Mouse (Mus musculus) forebrain, embryonic 11.5 days (tissue): Measurements from ENCODE around the gene Il27ra. TPM values are rescaled to one million over a fixed set of nuclear protein-coding genes. Genes with fewer than 3 reads are reported as not detected.
A peak's percentile ranks its signal among the peaks of the same experiment; 100 is the strongest.

Experiments
- ATAC-seq: fragments of 200-750 bp; cut with Nextera tagmentation; replicated peaks from 2 replicates; pipeline ENCODE4 v1.8.0; 2017; ENCODE audit warnings: moderate TSS enrichment; ENCODE audit not compliant: low FRiP score
- DNase-seq: peaks from one replicate; pipeline ENCODE4 v3.0.0-alpha.2; 2017; ENCODE audit warnings: low spot score
- H3K27ac ChIP-seq: fragments of 300-500 bp; sonication (generic); 2 replicates; pipeline ENCODE4 v1.5.1; 2014; ENCODE audit warnings: low read depth, low read length
- H3K27me3 ChIP-seq: fragments of 300-500 bp; sonication (generic); 2 replicates; pipeline ENCODE4 v1.6.1; 2014; ENCODE audit warnings: mild to moderate bottlenecking, low read length, mixed read lengths; ENCODE audit not compliant: control insufficient read depth, insufficient read depth
- H3K36me3 ChIP-seq: fragments of 300-500 bp; sonication (generic); 2 replicates; pipeline ENCODE4 v1.6.1; 2014; ENCODE audit warnings: mild to moderate bottlenecking, low read length, moderate library complexity, mixed read lengths; ENCODE audit not compliant: control insufficient read depth, insufficient read depth
- H3K4me1 ChIP-seq: fragments of 300-500 bp; sonication (generic); replicated peaks from 2 replicates; pipeline ENCODE4 v1.6.1; 2014; ENCODE audit warnings: low read length, mixed read lengths; ENCODE audit not compliant: control insufficient read depth, insufficient read depth
- H3K4me2 ChIP-seq: fragments of 300-500 bp; sonication (generic); 2 replicates; pipeline ENCODE4 v1.6.1; 2014; ENCODE audit warnings: low read depth, mild to moderate bottlenecking, low read length, moderate library complexity, mixed read lengths; ENCODE audit not compliant: severe bottlenecking
- H3K4me3 ChIP-seq: fragments of 300-500 bp; sonication (generic); 2 replicates; pipeline ENCODE4 v1.5.1; 2014; ENCODE audit warnings: low read depth, low read length
- H3K9ac ChIP-seq: fragments of 300-500 bp; sonication (generic); 2 replicates; pipeline ENCODE4 v1.6.1; 2014; ENCODE audit warnings: low read length
- H3K9me3 ChIP-seq: fragments of 300-500 bp; sonication (generic); 2 replicates; pipeline ENCODE4 v1.6.1; 2016; ENCODE audit warnings: low read length, mixed read lengths; ENCODE audit not compliant: control insufficient read depth
- WGBS: fragments of 180-500 bp; shearing (Covaris S2); extraction: QIAGEN DNeasy Blood & Tissue Kit; methylation state at CpG from one replicate; pipeline ENCODE4 v1.1.7; 2014; 5-methylcytosine and 5-hydroxymethylcytosine counted together
- polyA plus RNA-seq: library from polyadenylated mRNA; unstranded; fragments of >200 nt; fragmentation: Nextera tagmentation; extraction: Ambion mirVana; gene quantifications from 2 replicates; pipeline ENCODE4 v1.2.1, GENCODE M21; 2014

Il27ra gene
- polyA plus RNA-seq, 1 experiment from 2014 or later, result 0.24 TPM

- Histone ChIP-seq H3K4me1 (0 out of 2 replicates have a peak, but pooled peaks cover 3% of the 10 kb centered on the region), H3K36me3 (no peaks in the 10 kb centered on the region), H3K4me2 (0 out of 2 replicates have a peak overlapping the region, but pooled peaks have one; percentile 9), H3K9me3 (no peaks in the 10 kb centered on the region), H3K4me3 (no peak overlapping the region), H3K27me3 (peaks cover 16% of the 10 kb centered on the region), H3K27ac (no peak overlapping the region), H3K9ac (no peak overlapping the region)
- DNase-seq, result peak; percentile 50
- WGBS, result 50% methylated on average over 12 of the region's 12 CpGs
- no peak for ATAC-seq
Observed at GRCm38 (mm10) chr8:84021569-84021968, 20.8 kb downstream of the Il27ra start.

- H3K27ac ChIP-seq, result no peak within 1 kb of the TSS
- WGBS, result 13% methylated on average over 18 of the region's 18 CpGs
- ATAC-seq, result no peak
- H3K9ac ChIP-seq, result 0 out of 2 replicates have a peak within 1 kb of the TSS, but pooled peaks have one; percentile 20
- no peaks in the 10 kb centered on the region for H3K36me3 ChIP-seq
- H3K4me3 ChIP-seq, result no peak within 1 kb of the TSS
- no peaks in the 10 kb centered on the region for H3K9me3 ChIP-seq
- H3K4me2 ChIP-seq, result 0 out of 2 replicates have a peak within 1 kb of the TSS, but pooled peaks have one; percentile 9
- H3K27me3 ChIP-seq, result peaks cover 13% of the 10 kb centered on the region
- H3K4me1 ChIP-seq, result 0 out of 2 replicates have a peak, but pooled peaks cover 3% of the 10 kb centered on the region
- peak; percentile 63 for DNase-seq
Observed at GRCm38 (mm10) chr8:84021096-84021495, 21.3 kb downstream of the Il27ra start, which contains the start of gene Palm3. Gene Palm3 (plus strand): TSS chr8:84021471.

GRCm38 (mm10) chr8:84019738-84020137 lies 22.7 kb downstream of the Il27ra start:
- 85% methylated on average over 9 of the region's 9 CpGs for WGBS
- Histone ChIP-seq H3K27me3 (peaks cover 8% of the 10 kb centered on the region), H3K4me1 (0 out of 2 replicates have a peak, but pooled peaks cover 3% of the 10 kb centered on the region), H3K36me3 (no peaks in the 10 kb centered on the region), H3K9ac (no peak overlapping the region), H3K27ac (no peak overlapping the region), H3K4me3 (no peak overlapping the region), H3K9me3 (no peaks in the 10 kb centered on the region), H3K4me2 (no peak overlapping the region)
- no peak for ATAC-seq
- DNase-seq, result no peak

GRCm38 (mm10) chr8:84015833-84016232 lies 26.6 kb downstream of the Il27ra start:
- Histone ChIP-seq H3K4me3 (no peak overlapping the region), H3K27me3 (peaks cover 29% of the 10 kb centered on the region), H3K27ac (no peak overlapping the region), H3K36me3 (no peaks in the 10 kb centered on the region), H3K9ac (no peak overlapping the region), H3K4me2 (no peak overlapping the region), H3K9me3 (no peaks in the 10 kb centered on the region), H3K4me1 (peaks cover 13% of the 10 kb centered on the region)
- WGBS, result 94% methylated on average over 5 of the region's 5 CpGs
- ATAC-seq (no peak), DNase-seq (no peak)

- Histone ChIP-seq H3K9ac (peak overlapping the region; percentile 39; the same call in 1 of the 2 replicates), H3K4me3 (peak overlapping the region; percentile 47), H3K4me2 (peak overlapping the region; percentile 99), H3K27me3 (peaks cover 37% of the 10 kb centered on the region), H3K27ac (no peak overlapping the region), H3K4me1 (peaks cover 15% of the 10 kb centered on the region), H3K9me3 (no peaks in the 10 kb centered on the region), H3K36me3 (no peaks in the 10 kb centered on the region)
- 2% methylated on average over 35 of the region's 35 CpGs for whole genome bisulfite sequencing
- ATAC-seq, result no peak
- DNase-seq, result no peak
Observed at GRCm38 (mm10) chr8:84012499-84013165, 29.8 kb downstream of the Il27ra start.

- no peaks in the 10 kb centered on the region for H3K9me3 ChIP-seq
- peak; percentile 37; the same call in 1 of the 2 replicates for ATAC-seq
- DNase-seq, result no peak
Observed at GRCm38 (mm10) chr8:84011705-84012498, 30.5 kb downstream of the Il27ra start, which contains the start of gene 2210011C24Rik. Gene 2210011C24Rik (minus strand): TSS chr8:84012171.

GRCm38 (mm10) chr8:84010625-84011611 lies 31.5 kb downstream of the Il27ra start:
- Histone ChIP-seq H3K27ac (no peak overlapping the region), H3K4me3 (peak overlapping the region; percentile 47), H3K36me3 (no peaks in the 10 kb centered on the region), H3K4me1 (peaks cover 15% of the 10 kb centered on the region), H3K9me3 (no peaks in the 10 kb centered on the region), H3K4me2 (peak overlapping the region; percentile 99), H3K9ac (peak overlapping the region; percentile 62), H3K27me3 (peaks cover 37% of the 10 kb centered on the region)
- WGBS, result 2% methylated on average over 68 of the region's 83 CpGs
- ATAC-seq (peak; percentile 49), DNase-seq (peak; percentile 88)

More at GRCm38 (mm10) chr8:84011705-84012498, 30.5 kb downstream of the Il27ra start, which contains the start of gene 2210011C24Rik:
- H3K27me3 ChIP-seq, result peaks cover 37% of the 10 kb centered on the region
- no peaks in the 10 kb centered on the region for H3K36me3 ChIP-seq
- peak within 1 kb of the TSS; percentile 62 for H3K9ac ChIP-seq
- peak within 1 kb of the TSS; percentile 47 for H3K4me3 ChIP-seq
- peak within 1 kb of the TSS; percentile 99 for H3K4me2 ChIP-seq
- WGBS, result under 1% methylated on average over 45 of the region's 45 CpGs
- peaks cover 15% of the 10 kb centered on the region for H3K4me1 ChIP-seq
- H3K27ac ChIP-seq, result no peak within 1 kb of the TSS
